In the genomic region with DNA sequence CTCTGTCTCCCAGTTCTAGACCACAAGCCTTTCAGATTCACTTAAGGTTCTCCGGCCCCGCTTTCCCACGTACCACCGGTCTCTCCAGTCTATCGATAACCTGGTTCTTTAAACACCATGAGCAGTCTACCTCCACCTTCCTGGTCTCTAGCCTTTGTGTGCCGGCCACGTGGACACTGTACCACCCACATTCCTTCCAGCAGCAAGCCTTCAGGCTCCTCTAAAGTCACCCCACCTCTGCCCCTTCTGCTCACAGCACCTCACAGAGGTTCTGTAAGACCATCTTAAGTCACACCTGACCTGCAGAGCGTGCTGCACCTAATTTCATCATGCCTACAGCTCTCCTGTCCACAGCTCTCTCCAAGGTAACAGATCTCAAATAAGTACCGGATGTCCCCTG, we compare ENCODE assay signal across 15 mouse cellular contexts.
"Had no signal": no experiment of that assay in that cellular context is flagged by ENCODE, and none has a peak within 500 bp of the region (broad histone marks: within the 10 kb centered on the region; RNA-seq: fewer than 3 reads in every experiment).

No protein-coding gene starts in this region.

- H3K4me3 ChIP-seq: neural tube, embryonic 12.5 days; neural tube, embryonic 13.5 days; neural tube, embryonic 15.5 days had no signal

- DNase-seq: retina, postnatal 1 day; right cerebral cortex, adult 18-20 months; right cerebral cortex, postnatal 14 days; right cerebral cortex, postnatal 25 days; right cerebral cortex, postnatal 4 days; spleen, adult 18-20 months; thymus, adult 18-20 months; thymus, adult 2 months; thymus, postnatal 14 days; thymus, postnatal 25 days; thymus, postnatal 36 days; thymus, postnatal 4 days had no signal

- H3K9me3 ChIP-seq: neural tube, embryonic 12.5 days; neural tube, embryonic 15.5 days had no signal

- H3K4me2 ChIP-seq: neural tube, embryonic 12.5 days; neural tube, embryonic 13.5 days; neural tube, embryonic 15.5 days had no signal

- H3K36me3 ChIP-seq: neural tube, embryonic 12.5 days; neural tube, embryonic 13.5 days had no signal

- H3K9ac ChIP-seq: neural tube, embryonic 12.5 days; neural tube, embryonic 13.5 days; neural tube, embryonic 15.5 days had no signal

- H3K4me1 ChIP-seq: neural tube, embryonic 12.5 days; neural tube, embryonic 13.5 days; neural tube, embryonic 15.5 days had no signal

- H3K27me3 ChIP-seq: neural tube, embryonic 12.5 days; neural tube, embryonic 13.5 days; neural tube, embryonic 15.5 days had no signal

- H3K27ac ChIP-seq: neural tube, embryonic 12.5 days; neural tube, embryonic 13.5 days; neural tube, embryonic 15.5 days had no signal
